Mouse (Mus musculus) C2C12 (cell line): ENCODE measurements around the gene Wdfy3. TPM values are rescaled to one million over a fixed set of nuclear protein-coding genes. Genes with fewer than 3 reads are reported as not detected.

Source experiments
- H3K27me3 ChIP-seq: one replicate; pipeline ENCODE4 v1.6.1; 2011; ENCODE audit not compliant: control insufficient read depth, insufficient read depth, insufficient read length
- H3K36me3 ChIP-seq: one replicate; pipeline ENCODE4 v1.6.1; 2011; ENCODE audit not compliant: control insufficient read depth, insufficient read depth
- H3K4me3 ChIP-seq: one replicate; pipeline ENCODE4 v1.5.1; 2011; ENCODE audit warnings: mild to moderate bottlenecking, control low read depth; ENCODE audit not compliant: poor library complexity, insufficient read depth, severe bottlenecking
- H3K79me2 ChIP-seq: one replicate; pipeline ENCODE4 v1.6.1; 2011; ENCODE audit not compliant: control insufficient read depth, insufficient read depth
- H3K79me3 ChIP-seq: one replicate; pipeline ENCODE4 v1.6.1; 2011; ENCODE audit warnings: low read depth, control low read depth
- H3ac ChIP-seq: one replicate; pipeline ENCODE3; 2011; ENCODE audit warnings: low read depth; ENCODE audit not compliant: control insufficient read depth, insufficient read length
- CEBPB ChIP-seq: IDR thresholded peaks from one replicate; pipeline ENCODE4 v1.6.1; 2011; ENCODE audit warnings: low read depth, mild to moderate bottlenecking, control low read depth, moderate library complexity
- CTCF ChIP-seq: IDR thresholded peaks from one replicate; pipeline ENCODE4 v1.5.1; 2011; ENCODE audit not compliant: control insufficient read depth, insufficient read depth, insufficient read length
- FOSL1 ChIP-seq: IDR thresholded peaks from one replicate; pipeline ENCODE4 v1.8.0; 2011; ENCODE audit warnings: mild to moderate bottlenecking, low read length; ENCODE audit not compliant: poor library complexity, insufficient read depth, severe bottlenecking
- MAX ChIP-seq: IDR thresholded peaks from one replicate; pipeline ENCODE4 v1.6.1; 2011; ENCODE audit warnings: mild to moderate bottlenecking, control low read depth
- MYOD1 ChIP-seq: IDR thresholded peaks from one replicate; pipeline ENCODE4 v1.6.1; 2011; ENCODE audit warnings: low read depth; ENCODE audit not compliant: control insufficient read depth, insufficient read length
- MYOG ChIP-seq: IDR thresholded peaks from one replicate; pipeline ENCODE4 v1.6.1; 2011; ENCODE audit not compliant: control insufficient read depth, insufficient read length; ENCODE audit errors: extremely low read depth
- USF1 ChIP-seq: IDR thresholded peaks from one replicate; pipeline ENCODE4 v1.6.1; 2011; ENCODE audit warnings: low read depth, mild to moderate bottlenecking, control low read depth, moderate library complexity
- polyA plus RNA-seq: library from polyadenylated mRNA; unstranded; fragments of >200 nt; fragmentation: generic; extraction: Trizol; gene quantifications from one replicate; pipeline ENCODE4 v1.2.1, GENCODE M21; 2012; ENCODE audit warnings: missing spikeins

The Wdfy3 gene
- polyA plus RNA-seq, 1 experiment = 10.7 TPM

DNA sequence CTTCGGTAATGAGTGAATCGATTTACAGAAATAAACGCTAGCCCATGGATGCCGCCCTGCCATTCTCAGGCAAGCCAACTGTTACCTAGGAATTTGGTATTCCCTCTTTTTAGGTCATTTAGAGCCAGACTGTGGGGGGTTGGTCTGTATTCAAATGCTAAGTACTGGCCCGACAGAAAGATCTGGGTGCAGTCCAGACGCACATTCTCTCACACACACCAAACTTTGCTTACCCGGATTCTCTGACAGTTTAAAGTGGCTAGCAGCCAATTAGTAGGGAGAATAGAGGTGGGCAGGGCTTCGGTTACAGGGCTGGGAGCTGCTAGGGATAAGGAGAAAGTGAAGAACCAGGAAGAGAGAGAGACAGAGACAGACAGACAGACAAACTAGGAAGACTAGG lies 55.5 kb downstream of the Wdfy3 start:
- no peak for TF ChIP-seq CEBPB
- no peak for TF ChIP-seq MYOG
- Histone ChIP-seq H3K79me3 (peaks cover 4% of the 10 kb centered on the region), H3K27me3 (no peaks in the 10 kb centered on the region), H3K4me3 (no peak overlapping the region), H3K79me2 (peaks cover 36% of the 10 kb centered on the region), H3ac (no peak overlapping the region), H3K36me3 (peaks cover 11% of the 10 kb centered on the region)

GRCm38 (mm10) chr5:102013781-102014180 lies 55.9 kb downstream of the Wdfy3 start:
- no peak overlapping the region for H3K4me3 ChIP-seq
- TF ChIP-seq USF1 (no peak), CTCF (no peak), CEBPB (no peak), MAX (no peak), FOSL1 (no peak), MYOG (no peak), MYOD1 (no peak)
- H3K36me3 ChIP-seq = peaks cover 14% of the 10 kb centered on the region
- no peaks in the 10 kb centered on the region for H3K27me3 ChIP-seq
- H3K79me3 ChIP-seq = peaks cover 4% of the 10 kb centered on the region
- H3K79me2 ChIP-seq = peaks cover 35% of the 10 kb centered on the region
- H3ac ChIP-seq = no peak overlapping the region

GRCm38 (mm10) chr5:102010961-102011360 lies 58.8 kb downstream of the Wdfy3 start:
- H3K27me3 ChIP-seq = no peaks in the 10 kb centered on the region
- no peak overlapping the region for H3K4me3 ChIP-seq
- TF ChIP-seq MYOG (no peak), MYOD1 (no peak), CEBPB (no peak), FOSL1 (no peak), MAX (no peak), CTCF (no peak), USF1 (no peak)
- H3K79me2 ChIP-seq = peaks cover 27% of the 10 kb centered on the region
- H3K79me3 ChIP-seq = peaks cover 4% of the 10 kb centered on the region
- peaks cover 22% of the 10 kb centered on the region for H3K36me3 ChIP-seq
- no peak overlapping the region for H3ac ChIP-seq

DNA sequence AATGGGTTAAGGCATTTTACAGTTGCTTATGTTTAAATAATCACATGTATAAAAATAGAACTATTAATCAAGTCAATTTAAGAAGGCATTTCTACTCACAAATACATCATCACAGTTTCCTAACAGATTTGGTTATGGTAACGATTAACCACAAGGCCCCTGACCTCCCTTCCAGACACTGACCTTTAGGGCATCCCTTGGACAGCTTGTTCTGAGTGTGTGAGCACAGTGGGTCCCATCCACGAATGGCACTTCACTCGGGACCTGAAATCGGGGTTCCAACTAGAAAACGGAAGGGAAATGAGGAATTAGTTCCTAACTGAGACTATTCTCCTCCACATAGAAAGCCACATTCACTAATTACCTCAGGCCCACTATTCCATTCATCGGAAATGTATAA lies 60.1 kb downstream of the Wdfy3 start:
- Histone ChIP-seq H3K27me3 (no peaks in the 10 kb centered on the region), H3K4me3 (no peak overlapping the region), H3ac (no peak overlapping the region), H3K79me2 (peaks cover 13% of the 10 kb centered on the region), H3K36me3 (peaks cover 16% of the 10 kb centered on the region), H3K79me3 (peaks cover 4% of the 10 kb centered on the region)
- TF ChIP-seq MYOG (no peak), CTCF (no peak), CEBPB (no peak), MAX (no peak), MYOD1 (no peak), USF1 (no peak), FOSL1 (no peak)

DNA sequence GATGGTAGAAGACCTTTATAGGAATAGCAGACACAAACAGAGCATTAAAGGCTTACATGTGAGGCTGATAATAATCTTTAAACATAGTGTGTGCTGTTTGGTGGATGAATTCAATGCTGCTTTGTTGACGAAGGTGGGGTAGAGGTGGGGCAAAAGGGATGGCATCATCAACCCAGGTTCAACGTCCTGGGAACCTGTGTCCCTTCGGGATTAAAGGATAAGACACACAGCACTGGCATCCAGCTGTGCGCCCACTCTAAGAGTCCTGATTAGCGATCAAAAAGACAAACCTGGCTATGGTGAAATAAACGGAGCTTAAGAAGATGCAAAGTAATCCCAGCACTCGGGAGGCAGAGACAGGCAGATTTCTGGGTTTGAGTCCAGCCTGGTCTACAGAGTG lies 61.0 kb downstream of the Wdfy3 start:
- H3ac ChIP-seq = no peak overlapping the region
- no peaks in the 10 kb centered on the region for H3K27me3 ChIP-seq
- TF ChIP-seq MYOD1 (no peak), USF1 (no peak), MAX (no peak)
- peaks cover 4% of the 10 kb centered on the region for H3K79me3 ChIP-seq
- no peak overlapping the region for H3K4me3 ChIP-seq
- peaks cover 16% of the 10 kb centered on the region for H3K36me3 ChIP-seq
- H3K79me2 ChIP-seq = peaks cover 4% of the 10 kb centered on the region

DNA sequence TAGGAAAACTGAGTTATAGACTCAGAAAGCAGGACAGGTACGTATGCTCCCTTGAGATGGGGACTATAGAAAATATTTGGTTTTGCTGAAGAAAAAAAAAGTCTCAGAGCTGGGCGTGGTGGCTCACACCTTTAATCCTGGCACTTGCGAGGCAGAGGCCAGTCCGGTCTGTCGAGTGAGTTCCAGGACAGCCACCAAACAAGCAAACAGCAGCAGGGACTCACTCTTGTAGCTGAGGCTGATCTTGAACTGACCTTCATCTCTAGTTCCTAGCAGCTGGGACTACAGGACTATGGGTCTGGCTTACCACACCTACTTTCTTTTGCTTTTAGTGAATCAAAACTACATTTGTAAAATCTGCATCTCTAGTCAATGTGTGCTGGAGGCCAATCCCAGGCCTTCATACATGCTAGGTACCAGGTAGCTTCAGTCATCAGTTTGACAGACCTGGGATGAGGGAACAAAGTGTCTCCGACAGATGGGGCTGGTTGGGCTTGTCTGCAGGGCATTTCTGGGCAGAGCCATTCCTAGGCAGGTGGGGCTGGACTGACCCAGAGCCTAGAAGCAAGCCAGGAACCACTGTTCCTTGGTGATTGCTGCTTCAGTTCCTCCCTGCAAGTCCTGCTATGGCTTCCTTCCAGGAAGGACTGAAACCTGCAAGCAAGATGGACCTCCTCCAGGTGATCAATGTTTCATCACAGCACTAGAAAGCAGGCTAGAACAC lies 63.3 kb downstream of the Wdfy3 start:
- no peak for TF ChIP-seq CEBPB
- TF ChIP-seq MAX = no peak
- no peak for TF ChIP-seq CTCF
- no peak for TF ChIP-seq FOSL1
- no peak for TF ChIP-seq USF1
- TF ChIP-seq MYOD1 = no peak
- TF ChIP-seq MYOG = no peak
- H3K79me2 ChIP-seq = no peaks in the 10 kb centered on the region

More for the DNA sequence above, 63.3 kb downstream of the Wdfy3 start:
- Histone ChIP-seq H3K27me3 (no peaks in the 10 kb centered on the region), H3K79me3 (peaks cover 8% of the 10 kb centered on the region), H3ac (no peak overlapping the region), H3K36me3 (peaks cover 16% of the 10 kb centered on the region), H3K4me3 (no peak overlapping the region)
